Mouse (Mus musculus) liver, postnatal 0 days (tissue): ENCODE measurements at regions not wholly inside any gene's neighbourhood (a gene's known extent, or its start where the extent isn't known, plus 50 kb on each side); places are given as distances from the start of the nearest gene placed in this dataset.

ENCODE experiments used
- CTCF ChIP-seq: sonication (generic); IDR thresholded peaks from 2 replicates; pipeline ENCODE4 v1.5.1; 2016; ENCODE audit warnings: antibody characterized with exemption, low read depth
- EP300 ChIP-seq: IDR thresholded peaks from 2 replicates; pipeline ENCODE4 v1.6.1; 2016; ENCODE audit warnings: antibody characterized with exemption, low read depth, mild to moderate bottlenecking

DNA sequence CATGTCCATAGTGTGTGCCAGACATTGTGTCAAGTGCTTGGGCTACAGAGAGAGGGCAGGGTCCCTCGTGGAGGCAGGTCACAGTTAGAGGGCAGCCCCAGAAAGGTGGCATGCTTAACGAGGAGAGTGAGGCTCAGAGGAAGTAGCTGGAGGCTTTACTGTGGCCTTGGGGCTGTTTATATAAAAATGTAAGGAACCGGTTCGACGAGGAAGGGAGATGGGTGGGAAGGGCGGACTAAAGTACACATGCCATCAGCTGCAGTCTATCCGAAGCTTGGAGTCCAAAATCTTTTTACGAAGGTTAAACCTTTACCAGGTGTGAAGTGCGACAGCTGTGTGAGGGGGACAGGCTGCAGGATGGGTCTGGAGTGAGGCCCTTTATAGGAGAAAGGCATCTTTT lies 115.5 kb upstream of the Klf14 start:
- no peak for TF ChIP-seq CTCF
- no peak for TF ChIP-seq EP300
